Mouse (Mus musculus) CD4-positive, CD25-positive, alpha-beta regulatory T cell, adult 4 months (primary cell): ENCODE data around the gene Tpbgl. TPM values are rescaled to one million over a fixed set of nuclear protein-coding genes. Genes with fewer than 3 reads are reported as not detected.

Experiments
- ATAC-seq: one replicate; pipeline ENCODE4 v1.8.0; 2017
- polyA plus RNA-seq, 2 experiments: library from polyadenylated mRNA; unstranded; fragments of 100-300 nt; shearing (Covaris generic); gene quantifications; one replicate each; pipeline ENCODE4 v1.2.1; 2017

Gene Tpbgl
- polyA plus RNA-seq, 2 experiments from 2014 or later: 0.25 to 0.35 TPM

DNA sequence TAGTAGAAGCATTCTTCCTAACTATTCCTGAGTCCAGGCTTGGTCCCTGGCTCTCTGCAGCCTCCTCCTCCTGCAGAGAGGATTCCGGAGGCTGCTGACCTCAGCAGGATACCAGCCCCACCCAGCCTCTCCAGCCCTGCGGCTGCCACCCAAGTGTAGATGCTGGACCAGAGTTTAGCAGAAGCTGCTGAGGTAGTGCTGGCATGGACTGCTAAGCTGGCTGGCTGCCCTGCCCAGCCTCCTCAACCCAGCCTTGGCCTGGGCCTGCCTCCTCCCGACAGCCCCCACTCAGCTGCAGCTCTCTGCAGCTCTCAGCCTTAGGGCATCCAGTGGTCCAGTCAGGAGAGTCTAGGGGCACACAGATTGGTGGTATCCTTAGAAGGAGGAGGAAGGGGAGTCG lies 14.3 kb upstream of the Tpbgl start:
- no peak for ATAC-seq

DNA sequence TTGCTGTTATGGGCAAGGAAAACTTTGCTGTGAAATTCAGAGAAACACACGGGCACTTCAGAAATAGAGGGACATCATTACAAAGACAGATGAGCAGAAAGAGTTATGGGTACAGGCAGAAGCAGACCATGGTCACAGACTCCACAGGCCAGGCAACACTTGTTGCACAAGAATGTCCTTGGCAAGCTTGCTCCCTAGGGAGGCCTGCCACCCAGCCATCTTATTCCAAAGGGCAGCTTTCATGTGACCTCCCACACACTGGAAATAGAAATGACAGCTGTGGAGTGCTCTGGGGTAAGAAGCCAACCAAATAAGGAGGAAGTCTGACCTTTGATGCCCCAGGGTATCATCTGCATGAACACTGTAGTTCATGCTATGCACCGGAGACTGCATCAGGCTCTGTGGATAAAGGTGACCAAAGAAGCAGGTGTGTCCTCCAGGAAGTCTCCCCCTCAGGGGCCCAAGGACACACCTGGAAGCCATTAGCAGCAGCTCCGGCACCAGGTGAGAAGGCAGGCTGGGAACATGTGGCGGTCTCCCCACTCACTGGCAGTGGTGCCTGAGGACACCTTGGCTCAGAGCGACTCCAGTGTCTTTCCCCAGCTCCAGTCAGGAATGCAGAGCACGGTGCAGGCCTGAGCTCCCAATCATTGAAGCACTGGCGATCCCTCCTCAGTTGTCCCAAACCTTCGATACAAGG lies 7.2 kb upstream of the Tpbgl start:
- ATAC-seq: no peak

DNA sequence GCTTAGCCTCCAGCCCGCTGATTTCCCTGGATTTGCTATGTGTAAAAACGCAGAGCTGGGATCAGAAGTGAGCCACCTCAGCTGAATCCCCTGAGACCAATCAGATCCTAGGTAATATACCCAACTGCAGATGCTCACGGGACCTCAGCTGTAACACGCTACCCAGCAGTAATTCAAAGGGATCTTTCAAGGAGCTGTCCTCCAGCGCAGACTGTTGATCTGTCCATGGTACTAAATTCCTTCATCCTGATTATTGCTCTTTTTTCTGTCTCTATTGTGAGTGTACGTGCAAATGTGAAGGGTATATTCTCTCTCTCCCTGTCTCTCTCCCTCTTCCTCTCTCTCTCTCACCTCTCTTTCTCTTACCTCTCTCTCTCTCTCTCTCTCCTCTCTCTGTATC lies 5.4 kb upstream of the Tpbgl start:
- no peak for ATAC-seq

DNA sequence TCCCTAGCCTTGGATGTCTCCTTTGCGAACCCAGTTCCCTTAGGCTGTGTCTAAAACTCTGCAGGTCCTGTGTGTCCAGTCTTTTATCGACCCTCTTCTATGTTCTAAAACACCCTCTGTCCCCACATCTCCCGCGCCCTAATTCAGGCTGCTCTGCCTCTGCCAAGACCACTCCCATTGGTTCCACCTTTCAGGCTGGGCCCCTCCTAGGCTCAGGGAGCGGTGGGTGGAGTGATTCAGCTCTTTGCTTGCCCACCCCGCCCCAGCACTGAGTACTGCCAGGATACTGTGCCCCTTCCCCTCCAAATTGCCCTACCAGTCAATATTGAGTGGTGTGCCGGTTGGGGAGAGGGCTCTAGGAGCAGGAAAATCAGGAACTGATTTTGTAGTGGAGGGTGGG lies 463 bp upstream of the Tpbgl start:
- ATAC-seq: no peak

DNA sequence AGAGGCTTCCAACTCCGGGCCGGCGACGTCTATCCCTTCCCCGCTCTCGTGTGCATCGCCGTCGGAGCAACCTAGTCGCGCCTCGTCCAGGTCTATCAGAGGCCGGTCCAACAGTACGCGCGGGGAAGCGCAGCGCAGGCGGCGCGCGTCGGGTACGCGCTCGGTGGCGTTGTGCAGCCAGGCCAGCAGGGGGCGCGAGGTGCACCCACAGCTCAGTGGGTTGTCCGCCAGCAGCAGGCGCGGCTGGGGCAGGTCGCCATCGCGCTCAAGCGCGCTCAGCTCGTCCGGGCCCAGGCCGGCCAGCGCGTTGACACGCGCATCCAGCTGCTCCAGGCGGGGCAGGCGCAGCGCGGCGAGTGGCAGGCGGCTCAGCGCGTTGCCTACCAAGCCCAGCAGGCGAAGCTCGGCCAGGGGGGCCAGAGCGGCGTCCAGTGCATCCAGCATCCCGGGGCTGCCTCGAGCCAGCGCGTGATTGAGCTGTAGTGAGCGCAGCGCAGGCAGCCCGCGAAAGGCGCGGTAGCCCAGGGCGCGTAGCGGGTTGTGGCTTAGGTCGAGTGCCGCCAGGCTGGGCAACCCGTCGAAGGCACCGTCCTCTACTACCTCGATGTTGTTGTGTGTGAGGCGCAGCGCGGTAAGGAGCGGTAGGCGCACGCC lies 1.1 kb downstream of the Tpbgl start:
- peak; percentile 84 for ATAC-seq

DNA sequence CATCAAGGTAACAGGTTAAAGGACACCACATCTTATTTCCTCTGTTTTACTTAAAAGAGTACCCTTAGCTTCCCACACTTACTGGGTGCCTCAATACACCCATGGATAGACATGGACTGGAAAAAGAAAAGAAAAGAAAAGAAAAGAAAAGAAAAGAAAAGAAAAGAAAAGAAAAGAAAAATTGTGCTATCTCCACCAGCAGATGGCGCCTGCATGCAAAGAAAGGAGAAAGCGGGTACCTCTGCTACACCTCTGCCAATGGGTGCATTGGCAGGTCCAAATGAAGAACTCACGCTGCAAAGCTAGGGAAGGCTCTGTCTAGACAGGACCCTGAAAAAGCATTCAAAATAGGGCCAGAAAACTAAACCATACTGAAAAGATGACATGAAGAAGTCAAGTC lies 8.0 kb downstream of the Tpbgl start:
- no peak for ATAC-seq

DNA sequence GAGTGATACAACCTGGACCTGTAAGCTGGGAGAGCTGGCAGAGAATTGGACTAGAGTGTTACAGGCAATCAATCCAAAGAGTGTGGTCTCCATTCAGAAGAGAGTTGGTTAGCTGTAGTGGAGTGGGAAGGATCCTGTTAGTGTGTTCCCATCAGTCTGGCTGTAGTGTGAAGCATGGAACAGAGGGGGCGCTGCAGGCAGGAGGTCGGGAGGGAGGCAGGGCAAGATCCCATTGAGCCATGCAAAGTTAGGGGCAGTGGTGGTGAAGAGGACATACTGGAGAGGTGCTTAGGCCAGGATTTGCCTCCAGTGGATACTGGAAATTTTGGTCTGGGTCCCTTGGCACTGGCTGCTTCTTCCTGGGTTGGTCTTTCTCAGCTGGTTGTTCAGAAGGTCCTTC lies 8.6 kb downstream of the Tpbgl start:
- no peak for ATAC-seq

DNA sequence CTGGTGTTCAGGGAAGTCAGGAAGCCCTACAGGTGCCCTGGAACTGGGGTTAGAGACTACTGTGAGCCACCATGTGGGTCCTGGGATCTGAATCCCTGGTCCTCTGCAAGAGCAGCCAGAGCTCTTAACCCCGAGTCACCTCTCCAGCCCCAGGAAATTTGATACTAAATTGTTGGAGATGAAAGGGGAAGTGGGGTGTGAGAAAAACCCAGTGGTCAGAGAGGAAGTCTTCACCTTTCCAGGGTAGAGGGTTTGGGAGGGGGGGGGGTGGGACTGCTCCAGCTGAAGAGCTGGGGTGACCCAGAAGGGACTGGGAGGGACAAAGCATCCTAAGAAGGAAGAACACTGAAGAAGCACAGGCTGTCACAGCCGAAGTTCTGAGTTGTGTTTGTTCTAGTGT lies 19.3 kb downstream of the Tpbgl start:
- no peak for ATAC-seq

DNA sequence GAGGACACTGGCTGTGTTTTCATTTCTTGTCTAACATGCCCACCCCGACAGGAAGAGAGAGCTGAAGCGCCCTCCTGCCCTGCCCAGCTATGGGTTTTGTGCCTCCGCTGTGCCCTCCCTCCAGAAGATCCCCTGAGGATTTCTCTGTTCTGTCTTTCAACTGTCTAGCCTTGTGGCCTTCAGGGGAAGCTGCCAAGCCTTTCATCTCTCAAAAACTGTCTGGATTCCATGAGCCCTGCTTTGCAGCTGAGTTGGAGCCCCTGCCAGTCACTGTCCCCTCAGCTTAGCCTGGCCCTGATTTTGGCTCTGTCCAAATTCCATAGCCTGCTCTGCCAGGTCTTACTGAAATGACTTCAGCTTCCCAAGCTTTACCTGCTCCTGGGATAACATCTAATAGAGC lies 20.1 kb downstream of the Tpbgl start:
- ATAC-seq: no peak

DNA sequence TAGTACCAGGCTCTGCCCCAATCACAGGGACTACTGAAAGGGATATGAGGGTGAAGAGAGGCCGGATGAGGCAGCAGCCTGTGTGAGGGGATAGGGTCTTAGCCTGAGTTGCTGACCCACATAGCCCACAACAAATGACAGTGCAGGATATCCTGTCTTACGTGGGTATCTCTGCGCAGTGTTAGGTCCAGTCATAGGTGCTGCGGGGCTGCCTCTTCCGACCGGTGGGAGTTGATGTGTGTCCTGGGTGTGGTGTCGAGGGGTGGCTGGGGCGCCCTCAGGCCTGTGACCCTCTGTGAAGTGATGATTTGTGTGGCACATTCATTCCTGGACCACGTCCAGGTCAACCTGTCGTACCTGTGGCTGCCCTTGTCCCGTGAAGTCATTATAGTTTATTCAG lies 20.6 kb downstream of the Tpbgl start:
- no peak for ATAC-seq

DNA sequence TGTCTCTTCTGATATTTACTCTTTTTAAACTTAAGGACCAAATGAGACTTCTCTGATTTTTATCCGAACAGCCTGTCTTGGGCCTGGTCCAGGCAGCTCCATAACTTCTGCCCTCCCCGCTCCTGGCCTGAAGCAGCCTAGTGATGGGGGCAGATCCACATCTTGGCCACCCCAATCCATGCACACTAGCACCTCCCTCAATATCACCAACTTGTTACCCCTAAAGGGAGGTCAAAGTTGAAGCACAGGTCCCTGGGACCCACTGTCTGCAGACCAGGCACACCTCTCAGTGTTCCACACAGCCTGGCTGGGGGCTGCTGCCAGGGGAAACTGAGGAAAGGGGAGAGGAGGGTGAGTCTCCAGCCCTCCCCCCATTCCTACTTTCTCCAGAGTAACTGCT lies 21.8 kb downstream of the Tpbgl start:
- ATAC-seq: no peak

DNA sequence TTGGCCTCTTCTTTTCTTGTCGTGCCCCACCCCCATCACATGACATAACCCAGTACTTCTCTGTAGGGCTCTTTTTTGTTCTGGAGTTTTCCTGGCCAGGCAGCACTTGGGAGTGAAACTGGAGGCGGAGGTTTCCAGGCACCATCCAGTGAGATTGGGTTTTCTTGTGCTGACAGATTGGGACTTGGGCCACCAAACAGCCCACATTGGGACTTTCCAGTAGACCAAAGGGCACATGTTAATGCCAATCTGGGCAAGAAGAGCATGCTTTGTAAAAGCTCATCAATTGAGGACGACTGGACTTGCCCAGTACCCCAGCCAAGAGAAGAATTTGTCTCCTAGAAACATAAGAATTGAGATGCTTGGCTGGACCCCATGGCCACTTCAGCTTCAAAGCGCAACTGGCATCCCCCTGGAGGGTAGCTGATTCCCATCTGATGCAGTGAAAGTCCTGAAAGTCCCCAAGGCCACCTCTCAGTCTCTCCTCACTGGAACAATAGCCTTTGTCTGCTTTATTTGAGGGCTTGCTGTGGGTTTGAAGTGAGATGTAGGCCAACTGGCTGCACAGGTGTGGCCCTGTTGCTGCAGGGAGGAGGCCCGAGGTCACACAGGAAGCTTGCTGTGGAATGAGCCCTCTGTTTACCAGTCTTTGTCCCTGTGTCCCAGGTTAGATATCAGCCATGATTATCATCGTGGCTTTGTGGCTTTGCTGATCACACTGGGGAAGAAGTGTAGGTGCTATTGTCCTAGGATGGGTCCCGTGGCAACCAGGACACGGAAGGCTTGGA lies 22.8 kb downstream of the Tpbgl start:
- no peak for ATAC-seq

DNA sequence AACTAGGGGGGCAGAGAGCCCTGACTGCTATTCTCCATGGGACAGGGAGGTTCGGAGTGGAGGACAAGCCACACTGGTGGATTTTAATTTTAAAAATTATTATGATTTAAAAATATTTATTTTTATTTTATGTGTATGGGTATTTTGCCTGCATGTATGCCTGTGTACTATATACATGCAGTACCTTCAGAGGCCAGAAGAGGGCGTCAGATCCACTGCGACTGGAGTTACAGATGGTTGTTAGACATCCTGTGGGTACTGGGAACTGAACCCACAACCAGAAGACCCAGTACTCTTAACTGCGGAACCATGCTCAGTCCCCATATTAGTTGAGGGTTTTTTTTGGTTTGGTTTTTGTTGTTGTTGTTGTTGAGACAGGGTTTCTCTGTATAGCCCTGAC lies 28.2 kb downstream of the Tpbgl start:
- no peak for ATAC-seq

DNA sequence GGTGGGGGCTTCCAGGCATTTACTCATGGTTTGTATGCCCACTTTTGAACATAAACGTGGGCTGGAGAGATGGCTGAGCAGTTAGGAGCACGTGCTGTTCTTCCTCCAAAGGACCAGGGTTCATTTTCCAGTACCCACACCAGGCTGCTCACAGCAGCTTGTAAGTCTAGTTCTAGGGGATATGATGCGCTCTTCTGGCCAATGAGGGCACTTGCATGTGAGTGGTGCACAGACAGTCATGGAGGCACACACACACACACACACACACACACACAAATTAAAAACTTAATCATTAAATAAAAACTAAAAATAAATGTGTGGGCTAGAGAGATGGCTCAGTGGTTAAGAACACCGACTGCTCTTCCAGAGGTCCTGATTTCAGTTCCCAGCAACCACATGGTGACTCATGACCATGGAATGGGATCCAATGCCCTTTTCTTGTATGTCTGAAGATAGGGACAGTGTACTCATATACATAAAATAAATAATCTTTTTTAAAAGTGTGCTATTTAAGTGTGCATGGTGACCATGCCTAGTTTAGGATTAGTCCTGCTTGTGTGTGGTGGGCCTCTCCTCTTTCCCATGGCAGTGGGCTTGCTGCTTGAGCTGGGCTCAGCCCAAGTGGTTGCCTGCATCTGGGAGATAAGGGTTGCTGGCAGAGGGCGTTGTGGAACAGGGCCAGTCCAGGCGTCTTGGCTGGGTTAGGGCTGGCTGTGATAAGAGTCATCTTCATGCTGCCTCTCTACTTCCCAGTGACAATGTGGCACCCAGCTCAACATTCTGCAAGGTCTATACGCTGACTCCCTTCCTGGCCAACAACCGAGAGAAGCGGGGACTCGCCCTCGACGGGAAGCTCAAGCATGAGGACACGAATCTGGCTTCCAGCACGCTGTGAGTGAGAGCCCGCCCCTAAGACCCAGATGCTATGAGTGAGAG lies 32.8 kb downstream of the Tpbgl start:
- no peak for ATAC-seq

DNA sequence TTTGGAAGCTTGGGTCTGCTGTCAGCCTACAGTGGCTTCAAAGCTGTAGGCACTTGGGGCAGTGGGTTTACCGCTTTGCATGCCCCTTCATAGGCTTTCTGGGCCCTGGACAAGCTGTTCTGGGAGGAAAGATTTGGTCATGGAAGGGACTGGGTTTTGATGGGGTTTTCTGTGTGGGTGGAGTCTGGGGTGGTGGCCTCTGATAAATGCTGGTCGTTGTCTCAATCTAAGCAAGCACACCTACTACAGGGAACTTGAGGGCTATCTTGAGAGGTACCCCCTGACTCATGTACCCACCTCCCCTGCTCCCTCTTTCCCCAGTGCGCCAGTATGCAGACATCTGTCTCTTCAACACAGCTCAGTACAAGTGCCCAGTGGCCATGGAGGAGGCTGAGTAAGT lies 34.2 kb downstream of the Tpbgl start:
- no peak for ATAC-seq

DNA sequence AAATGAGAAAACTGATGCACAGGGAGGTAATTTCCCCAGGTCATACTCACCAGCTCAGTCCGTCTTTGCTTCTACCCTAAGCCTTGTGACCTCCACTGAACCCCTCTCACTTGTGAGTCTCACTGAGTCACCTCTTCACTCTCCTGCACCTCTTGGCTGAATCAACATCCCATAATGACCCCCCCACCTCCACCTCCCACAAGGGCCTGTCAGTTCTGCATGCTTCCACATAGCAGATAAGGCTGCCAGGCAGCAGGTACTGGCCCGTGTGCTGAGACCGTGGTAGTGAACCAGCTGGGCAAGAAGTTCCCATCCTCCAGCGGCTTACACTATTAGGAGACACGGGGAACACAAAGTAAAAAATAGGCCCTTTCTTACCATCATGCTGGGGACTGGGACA lies 36.3 kb downstream of the Tpbgl start:
- no peak for ATAC-seq

DNA sequence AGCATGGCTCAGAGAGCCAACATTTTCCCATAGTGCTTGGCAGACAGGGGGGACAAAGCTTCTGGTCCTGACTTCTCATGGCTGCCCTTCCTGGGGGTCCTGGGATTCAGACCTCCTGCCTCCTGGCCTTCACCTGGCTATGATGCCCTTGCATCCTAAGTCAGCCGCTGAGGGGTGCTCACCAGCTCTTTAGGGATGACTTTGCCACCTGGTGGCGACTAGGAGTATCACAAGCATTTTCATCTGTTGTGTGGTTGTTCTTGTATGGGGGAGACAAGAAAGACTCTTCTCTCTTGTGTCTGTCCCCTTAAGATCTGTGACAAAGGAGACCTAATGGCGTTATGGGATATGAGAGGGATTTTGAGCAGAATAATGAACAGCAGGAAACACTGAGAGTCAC lies 36.8 kb downstream of the Tpbgl start:
- peak; percentile 68 for ATAC-seq

DNA sequence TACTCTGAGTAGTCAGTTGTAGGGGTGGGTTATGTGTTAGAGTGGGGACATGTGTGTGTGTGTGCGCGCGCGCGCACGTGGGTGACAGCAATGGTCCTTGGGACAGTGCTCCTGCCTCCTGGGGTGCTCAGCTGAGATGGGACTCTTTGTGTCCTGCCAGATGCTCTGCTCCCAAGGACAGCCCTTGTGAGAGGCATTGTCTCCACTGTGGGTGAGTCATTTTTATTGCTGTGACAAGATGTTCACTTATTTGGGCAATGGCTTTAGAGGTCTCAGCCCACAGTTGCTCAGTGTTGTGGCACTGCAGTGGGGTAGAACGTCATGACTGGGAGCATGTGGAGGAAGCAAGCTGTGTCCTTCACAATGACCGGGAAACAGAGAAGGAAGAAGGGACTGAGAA lies 40.9 kb downstream of the Tpbgl start:
- ATAC-seq: no peak

DNA sequence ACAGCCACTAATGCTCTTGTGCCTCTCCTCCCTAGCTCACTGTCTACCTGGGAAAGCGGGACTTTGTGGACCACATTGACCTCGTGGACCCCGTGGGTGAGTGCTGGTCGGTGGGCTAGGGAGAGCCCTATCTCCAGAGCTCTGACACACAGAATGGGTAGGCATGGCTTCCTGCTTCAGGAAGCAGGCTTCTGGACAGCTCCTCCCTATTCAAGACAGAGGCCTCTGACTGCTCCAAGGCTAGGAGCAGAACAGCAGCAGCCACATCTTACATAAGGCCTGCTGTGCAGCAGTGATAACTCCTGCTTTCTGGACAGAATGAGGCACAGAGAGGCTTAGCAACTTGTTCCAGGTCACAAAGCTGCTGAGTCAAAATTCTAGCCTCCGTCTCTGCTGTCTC lies 43.3 kb downstream of the Tpbgl start:
- no peak for ATAC-seq

DNA sequence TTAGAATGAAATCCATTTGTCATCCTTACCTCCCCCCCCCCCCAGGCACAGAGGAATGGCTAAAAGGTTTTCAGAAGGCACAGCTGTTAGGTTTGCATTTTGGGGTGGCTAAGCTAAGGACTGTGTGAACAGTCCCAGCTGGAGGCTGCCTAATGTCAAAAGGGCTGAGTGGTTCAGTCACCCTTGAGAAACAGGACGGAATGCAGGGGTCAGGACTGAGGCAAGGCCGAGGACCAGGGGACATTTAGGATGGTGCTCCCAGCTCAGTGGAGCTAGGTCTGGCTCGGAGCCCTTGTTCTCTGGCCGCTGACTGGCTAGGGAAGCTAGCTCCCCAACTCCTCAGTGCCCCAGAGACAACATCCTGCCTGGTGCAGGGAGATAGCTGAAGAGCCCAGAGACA lies 44.0 kb downstream of the Tpbgl start:
- no peak for ATAC-seq

DNA sequence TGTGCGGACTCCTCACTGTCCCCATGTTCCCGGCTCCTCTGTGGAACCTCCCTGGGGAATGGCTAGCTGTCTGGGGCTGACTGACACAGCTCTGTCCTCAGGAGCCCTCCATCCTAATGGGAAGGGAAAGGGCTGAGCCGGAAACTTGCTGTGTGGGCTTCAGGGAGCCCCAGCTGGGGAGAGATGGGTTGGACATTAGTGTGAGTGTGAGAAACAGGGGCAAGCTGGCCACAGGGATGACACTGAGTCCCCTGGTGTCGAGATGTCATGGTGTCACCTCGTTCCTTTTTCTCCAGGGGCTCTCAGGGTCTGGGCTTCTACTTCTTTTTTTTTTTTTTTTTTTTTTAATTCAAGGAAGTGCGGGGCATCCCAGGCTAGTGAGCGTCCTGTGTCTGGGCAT lies 44.6 kb downstream of the Tpbgl start:
- no peak for ATAC-seq

DNA sequence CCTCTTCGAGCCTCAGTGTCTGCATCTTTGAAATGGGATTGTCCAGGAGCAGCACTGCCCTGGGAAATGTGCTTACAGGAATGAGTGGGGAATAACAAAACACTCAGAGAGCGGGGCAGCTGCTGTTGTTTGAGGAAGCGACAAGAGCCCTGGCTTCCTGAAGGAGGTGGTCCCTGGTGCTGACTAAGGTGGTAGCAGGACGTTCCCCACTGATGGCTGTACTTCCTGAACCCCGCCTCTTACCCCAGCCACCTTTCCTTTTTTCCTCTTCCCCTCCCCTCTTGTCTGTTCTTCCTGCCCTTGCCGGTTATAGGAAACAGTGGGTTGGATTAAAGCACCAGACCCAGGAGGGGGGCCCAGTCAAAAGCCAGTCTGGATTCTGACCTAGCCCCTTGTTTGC lies 46.7 kb downstream of the Tpbgl start:
- no peak for ATAC-seq
